Mouse (Mus musculus) intestine, postnatal 0 days (tissue): ENCODE data around the gene Iqcd. TPM values are rescaled to one million over a fixed set of nuclear protein-coding genes. Genes with fewer than 3 reads are reported as not detected.

Experiments
- ATAC-seq: fragments of 200-750 bp; cut with Nextera tagmentation; 2 replicates; pipeline ENCODE4 v1.8.0; 2017; ENCODE audit warnings: mild to moderate bottlenecking, moderate TSS enrichment, moderate library complexity
- H3K27ac ChIP-seq: fragments of 300-500 bp; sonication (generic); 2 replicates; pipeline ENCODE4 v1.5.1; 2014; ENCODE audit warnings: mild to moderate bottlenecking, low read depth, low read length, moderate library complexity
- H3K27me3 ChIP-seq: fragments of 300-500 bp; sonication (generic); replicated peaks from 2 replicates; pipeline ENCODE4 v1.6.1; 2014; ENCODE audit warnings: low read length, mixed read lengths; ENCODE audit not compliant: control insufficient read depth, insufficient read depth
- H3K36me3 ChIP-seq: fragments of 300-500 bp; sonication (generic); 2 replicates; pipeline ENCODE4 v1.6.1; 2014; ENCODE audit warnings: mild to moderate bottlenecking, moderate library complexity; ENCODE audit not compliant: control insufficient read depth, insufficient read depth
- H3K4me1 ChIP-seq: fragments of 300-500 bp; sonication (generic); replicated peaks from 2 replicates; pipeline ENCODE4 v1.6.1; 2014; ENCODE audit warnings: antibody characterized with exemption, low read length, mixed read lengths; ENCODE audit not compliant: control insufficient read depth, insufficient read depth
- H3K4me2 ChIP-seq: fragments of 300-500 bp; sonication (generic); replicated peaks from 2 replicates; pipeline ENCODE4 v1.6.1; 2014; ENCODE audit warnings: low read depth, mild to moderate bottlenecking, moderate library complexity
- H3K4me3 ChIP-seq: fragments of 300-500 bp; sonication (generic); 2 replicates; pipeline ENCODE4 v1.5.1; 2014; ENCODE audit warnings: low read depth, low read length
- H3K9ac ChIP-seq: fragments of 300-500 bp; sonication (generic); 2 replicates; pipeline ENCODE4 v1.6.1; 2014; ENCODE audit warnings: mild to moderate bottlenecking, low read depth, low read length
- H3K9me3 ChIP-seq: fragments of 300-500 bp; sonication (generic); 2 replicates; pipeline ENCODE4 v1.6.1; 2016; ENCODE audit warnings: mixed run types; ENCODE audit not compliant: control insufficient read depth
- CTCF ChIP-seq: sonication (generic); IDR thresholded peaks from 2 replicates; pipeline ENCODE4 v1.5.1; 2016; ENCODE audit warnings: low read depth, mild to moderate bottlenecking, control low read depth, antibody characterized with exemption, moderate library complexity
- WGBS: fragments of 180-500 bp; shearing (Covaris S2); extraction: QIAGEN DNeasy Blood & Tissue Kit; methylation state at CpG from one replicate; pipeline ENCODE4 v1.1.7; 2014; 5-methylcytosine and 5-hydroxymethylcytosine counted together
- polyA plus RNA-seq: library from polyadenylated mRNA; unstranded; fragments of >200 nt; fragmentation: Nextera tagmentation; extraction: Ambion mirVana; gene quantifications from 2 replicates; pipeline ENCODE4 v1.2.1, GENCODE M21; 2015

Gene Iqcd
- polyA plus RNA-seq, 1 experiment from 2014 or later: 0.47 TPM

- no peaks in the 10 kb centered on the region for H3K27me3 ChIP-seq
- no peak overlapping the region for H3K27ac ChIP-seq
- H3K4me1 ChIP-seq: no peaks in the 10 kb centered on the region
- peaks cover 87% of the 10 kb centered on the region for H3K36me3 ChIP-seq
- no peak overlapping the region for H3K4me2 ChIP-seq
- ATAC-seq: no peak
- H3K4me3 ChIP-seq: no peak overlapping the region
- no peak overlapping the region for H3K9ac ChIP-seq
- no peaks in the 10 kb centered on the region for H3K9me3 ChIP-seq
- WGBS: 68% methylated on average over 18 of the region's 18 CpGs
- TF ChIP-seq CTCF: peak; percentile 98
These were observed 31.7 kb downstream of the Iqcd start for GRCm38 (mm10) chr5:120620375-120621077.

GRCm38 (mm10) chr5:120621078-120621765, 32.4 kb downstream of the Iqcd start:
- H3K27ac ChIP-seq: no peak overlapping the region
- no peak for TF ChIP-seq CTCF
- no peak overlapping the region for H3K9ac ChIP-seq
- H3K4me3 ChIP-seq: no peak overlapping the region
- ATAC-seq: no peak
- H3K27me3 ChIP-seq: no peaks in the 10 kb centered on the region
- no peaks in the 10 kb centered on the region for H3K4me1 ChIP-seq
- no peak overlapping the region for H3K4me2 ChIP-seq
- WGBS: 92% methylated on average over 23 of the region's 23 CpGs
- H3K9me3 ChIP-seq: no peaks in the 10 kb centered on the region
- peaks cover 93% of the 10 kb centered on the region for H3K36me3 ChIP-seq

GRCm38 (mm10) chr5:120621846-120622197, 33.0 kb downstream of the Iqcd start:
- no peaks in the 10 kb centered on the region for H3K9me3 ChIP-seq

GRCm38 (mm10) chr5:120622198-120622851, 33.5 kb downstream of the Iqcd start:
- Histone ChIP-seq H3K4me3 (no peak overlapping the region), H3K9me3 (no peaks in the 10 kb centered on the region), H3K4me2 (no peak overlapping the region), H3K9ac (no peak overlapping the region), H3K4me1 (no peaks in the 10 kb centered on the region), H3K36me3 (peaks cover 91% of the 10 kb centered on the region), H3K27me3 (no peaks in the 10 kb centered on the region), H3K27ac (no peak overlapping the region)
- WGBS: 69% methylated on average over 5 of the region's 5 CpGs
- no peak for ATAC-seq
- TF ChIP-seq CTCF: no peak

More at GRCm38 (mm10) chr5:120621846-120622197, 33.0 kb downstream of the Iqcd start:
- Histone ChIP-seq H3K4me2 (no peak overlapping the region), H3K4me3 (no peak overlapping the region), H3K9ac (no peak overlapping the region), H3K36me3 (peaks cover 90% of the 10 kb centered on the region), H3K27me3 (no peaks in the 10 kb centered on the region), H3K27ac (0 out of 2 replicates have a peak overlapping the region, but pooled peaks have one; percentile 4), H3K4me1 (no peaks in the 10 kb centered on the region)
- WGBS: 90% methylated on average over 10 of the region's 10 CpGs
- TF ChIP-seq CTCF: no peak
- ATAC-seq: no peak

GRCm38 (mm10) chr5:120624427-120624826, 35.6 kb downstream of the Iqcd start:
- no peak for ATAC-seq
- no peaks in the 10 kb centered on the region for H3K4me1 ChIP-seq
- no peak overlapping the region for H3K4me2 ChIP-seq
- H3K9me3 ChIP-seq: no peaks in the 10 kb centered on the region
- no peak overlapping the region for H3K27ac ChIP-seq
- peaks cover 82% of the 10 kb centered on the region for H3K36me3 ChIP-seq
- no peak overlapping the region for H3K9ac ChIP-seq
- no peak overlapping the region for H3K4me3 ChIP-seq
- TF ChIP-seq CTCF: no peak
- H3K27me3 ChIP-seq: no peaks in the 10 kb centered on the region
- 91% methylated on average over 10 of the region's 10 CpGs for WGBS

- WGBS: 42% methylated on average over 19 of the region's 19 CpGs
- Histone ChIP-seq H3K36me3 (peaks cover 63% of the 10 kb centered on the region), H3K27me3 (peaks cover 5% of the 10 kb centered on the region; the same call in 1 of the 2 replicates), H3K4me3 (no peak overlapping the region), H3K9ac (no peak overlapping the region), H3K27ac (no peak overlapping the region), H3K4me2 (no peak overlapping the region), H3K4me1 (no peaks in the 10 kb centered on the region), H3K9me3 (no peaks in the 10 kb centered on the region)
- TF ChIP-seq CTCF: no peak
- 0 out of 2 replicates have a peak, but pooled peaks have one; percentile 50 for ATAC-seq
These were observed 37.6 kb downstream of the Iqcd start for GRCm38 (mm10) chr5:120626399-120626798.
